Mouse (Mus musculus): ENCODE data around the gene Tmem131.

DNA sequence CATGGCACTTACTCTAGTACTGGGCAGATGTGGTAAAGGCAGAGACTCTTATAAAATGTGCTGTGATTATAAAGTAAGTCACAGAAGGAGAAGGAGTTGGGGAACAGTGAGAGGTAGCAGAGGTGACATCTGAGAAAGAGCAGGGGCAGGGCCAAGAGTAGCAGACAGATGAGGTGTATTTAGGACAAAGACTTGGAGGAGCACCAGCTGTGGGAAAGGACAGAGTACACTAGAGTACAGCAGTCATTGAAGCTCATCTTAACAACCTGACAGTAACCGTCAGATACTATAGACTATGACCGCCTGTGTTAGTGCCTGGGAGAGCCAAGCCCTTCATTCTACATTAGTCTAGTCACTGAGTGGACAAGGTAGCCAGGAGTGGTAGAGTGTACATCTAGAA lies 102.5 kb downstream of the Tmem131 start:
- TF ChIP-seq POLR2A (IDR thresholded peaks at IDR 0.05; ENCODE audit: borderline replicate concordance, extremely low read depth, low read depth, low read length) (no peak), CTCF (IDR thresholded peaks at IDR 0.05; ENCODE audit: insufficient read depth, low read length) (no peak)
